Mouse (Mus musculus) embryonic fibroblast, embryonic 13.5 days (primary cell): ENCODE data around the gene Krtap4-6.

Source experiments
- CTCF ChIP-seq: IDR thresholded peaks from 2 replicates; pipeline ENCODE4 v1.5.1; 2011; ENCODE audit warnings: mild to moderate bottlenecking, control low read depth, low read length, moderate library complexity, borderline replicate concordance; ENCODE audit not compliant: insufficient read depth
- POLR2A ChIP-seq: IDR thresholded peaks from 2 replicates; pipeline ENCODE4 v1.6.1; 2011; ENCODE audit warnings: low read depth, mild to moderate bottlenecking, control low read depth, low read length, moderate library complexity

DNA sequence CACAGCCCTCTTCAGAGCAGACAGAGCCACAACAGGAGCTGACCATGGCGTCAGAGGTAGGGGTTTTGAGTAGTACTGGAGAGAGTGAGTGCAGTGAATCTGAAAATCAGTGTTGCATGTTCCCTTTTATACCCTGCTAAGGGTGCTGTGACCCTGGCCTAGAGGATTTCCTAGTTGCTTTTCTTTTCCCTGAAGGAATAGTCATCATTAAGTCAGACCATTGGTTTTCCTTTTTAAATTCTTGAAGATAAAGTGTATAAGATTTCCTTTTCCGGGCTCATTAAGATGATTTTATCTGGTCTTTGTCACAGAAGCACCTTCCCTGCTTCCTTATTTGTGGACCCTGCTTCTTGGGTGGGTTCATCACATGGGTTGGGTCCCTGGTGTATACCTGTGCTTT, 15.6 kb downstream of the Krtap4-6 start, which contains the start of gene Gm11555:
- TF ChIP-seq CTCF: no peak
- no peak for TF ChIP-seq POLR2A
